Mouse (Mus musculus): Measurements from ENCODE around the gene Clec5a. TPM values are rescaled to one million over a fixed set of nuclear protein-coding genes. Genes with fewer than 3 reads are reported as not detected.
"Not testable (repeated sequence)": the region's sequence is repeated elsewhere in the genome, so short reads cannot be mapped to it uniquely, and the experiment has no call there.

Clec5a gene
- polyA plus RNA-seq (2015; fragmentation: Nextera tagmentation; extraction: Ambion mirVana), result 0.41 and 0.65 TPM in 2 replicates

DNA sequence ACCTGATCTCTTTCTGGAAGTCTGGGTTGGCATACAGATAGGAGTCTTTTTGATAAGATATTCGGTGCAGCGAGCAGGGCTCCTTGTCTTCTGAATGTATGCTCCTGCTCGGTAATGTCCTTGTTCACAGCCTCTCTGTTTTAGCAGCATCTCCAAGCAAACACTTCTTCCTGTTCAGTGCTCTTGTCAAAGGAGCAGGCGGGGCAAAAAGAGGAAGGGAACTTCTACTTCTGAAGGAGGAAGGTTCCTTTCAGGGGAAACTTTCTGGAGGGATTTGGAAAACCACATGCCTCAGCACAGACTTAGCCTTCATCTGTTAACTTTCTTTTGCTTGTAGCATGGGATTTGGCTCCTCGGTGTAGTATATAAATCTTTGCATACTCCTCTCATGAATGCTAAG lies at the start of gene Clec5a:
Gene Clec5a (minus strand): TSS at position 177 of the 400 bp plus-strand sequence.
- Histone ChIP-seq H3K27me3 (replicated peaks; ENCODE audit: control insufficient read depth, insufficient read depth, low read length) (no peaks in the 10 kb centered on the region), H3K4me2 (ENCODE audit: low read length) (no peak within 1 kb of the TSS), H3K4me3 (replicated peaks; ENCODE audit: low read length) (no peak within 1 kb of the TSS), H3K4me1 (replicated peaks; ENCODE audit: control insufficient read depth, insufficient read depth, low read length) (no peaks in the 10 kb centered on the region), H3K27ac (ENCODE audit: low read length) (no peak within 1 kb of the TSS), H3K9me3 (ENCODE audit: control insufficient read depth, low read length) (no peaks in the 10 kb centered on the region), H3K36me3 (ENCODE audit: control insufficient read depth, insufficient read depth) (no peaks in the 10 kb centered on the region), H3K9ac (replicated peaks; ENCODE audit: low read depth, low read length) (no peak within 1 kb of the TSS)
- ATAC-seq, result no peak
- whole genome bisulfite sequencing, result 85% methylated on average over 5 of the region's 5 CpGs

GRCm38 (mm10) chr6:40634640-40635071 lies 49.0 kb upstream of the Clec5a start:
- no peak overlapping the region for H3K4me2 ChIP-seq (ENCODE audit: low read length)
- no peak overlapping the region for H3K4me3 ChIP-seq (replicated peaks; ENCODE audit: low read length)
- no peaks in the 10 kb centered on the region for H3K9me3 ChIP-seq (ENCODE audit: control insufficient read depth, low read length)
- H3K27ac ChIP-seq (ENCODE audit: low read length), result no peak overlapping the region
- no peaks in the 10 kb centered on the region; the same call in 1 of the 2 replicates for H3K4me1 ChIP-seq (replicated peaks; ENCODE audit: control insufficient read depth, insufficient read depth, low read length)
- WGBS, result 42% methylated on average over 1 of the region's 1 CpGs
- H3K36me3 ChIP-seq (ENCODE audit: control insufficient read depth, insufficient read depth), result no peaks in the 10 kb centered on the region
- peak; percentile 36; the same call in 1 of the 2 replicates for ATAC-seq
- no peak overlapping the region for H3K9ac ChIP-seq (replicated peaks; ENCODE audit: low read depth, low read length)
- no peaks in the 10 kb centered on the region for H3K27me3 ChIP-seq (replicated peaks; ENCODE audit: control insufficient read depth, insufficient read depth, low read length)

GRCm38 (mm10) chr6:40628406-40629000 lies 42.9 kb upstream of the Clec5a start, which contains the start of gene Mgam:
TSS of gene Mgam (plus strand) at chr6:40628831.
- H3K36me3 ChIP-seq (ENCODE audit: control insufficient read depth, insufficient read depth), result no peaks in the 10 kb centered on the region
- WGBS, result 84% methylated on average over 8 of the region's 8 CpGs
- no peaks in the 10 kb centered on the region for H3K4me1 ChIP-seq (replicated peaks; ENCODE audit: control insufficient read depth, insufficient read depth, low read length)
- H3K4me3 ChIP-seq (replicated peaks; ENCODE audit: low read length), result no peak within 1 kb of the TSS
- no peaks in the 10 kb centered on the region for H3K9me3 ChIP-seq (ENCODE audit: control insufficient read depth, low read length)
- no peaks in the 10 kb centered on the region for H3K27me3 ChIP-seq (replicated peaks; ENCODE audit: control insufficient read depth, insufficient read depth, low read length)
- no peak within 1 kb of the TSS for H3K27ac ChIP-seq (ENCODE audit: low read length)
- no peak within 1 kb of the TSS for H3K9ac ChIP-seq (replicated peaks; ENCODE audit: low read depth, low read length)
- H3K4me2 ChIP-seq (ENCODE audit: low read length), result no peak within 1 kb of the TSS
- no peak for ATAC-seq

GRCm38 (mm10) chr6:40626111-40626510 lies 40.5 kb upstream of the Clec5a start:
- Histone ChIP-seq H3K4me3 (replicated peaks; ENCODE audit: low read length) (no peak overlapping the region), H3K9me3 (ENCODE audit: control insufficient read depth, low read length) (no peaks in the 10 kb centered on the region), H3K27ac (ENCODE audit: low read length) (no peak overlapping the region), H3K27me3 (replicated peaks; ENCODE audit: control insufficient read depth, insufficient read depth, low read length) (no peaks in the 10 kb centered on the region), H3K4me2 (ENCODE audit: low read length) (no peak overlapping the region), H3K9ac (replicated peaks; ENCODE audit: low read depth, low read length) (no peak overlapping the region), H3K36me3 (ENCODE audit: control insufficient read depth, insufficient read depth) (no peaks in the 10 kb centered on the region), H3K4me1 (replicated peaks; ENCODE audit: control insufficient read depth, insufficient read depth, low read length) (no peaks in the 10 kb centered on the region)
- no peak for ATAC-seq
- WGBS, result 57% methylated on average over 1 of the region's 1 CpGs

DNA sequence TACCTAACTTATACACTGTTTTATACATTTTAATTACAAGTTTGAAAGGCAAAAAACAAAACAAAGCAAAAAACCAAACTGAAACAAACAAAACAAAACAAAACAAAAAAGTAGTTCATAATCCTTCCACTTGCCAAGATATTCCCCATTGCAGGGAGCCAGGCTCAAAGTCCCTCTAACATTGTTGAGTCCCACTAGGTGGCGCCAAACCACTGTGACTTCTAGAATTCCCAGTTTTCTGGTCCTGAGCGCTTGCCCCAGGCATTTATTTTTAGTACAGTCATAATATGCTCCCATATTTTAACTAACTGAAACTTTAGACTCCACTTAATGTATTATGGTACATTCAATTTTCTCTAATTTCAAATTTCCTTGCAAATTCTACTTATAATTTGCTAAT lies 32.3 kb upstream of the Clec5a start:
- Histone ChIP-seq H3K9ac (replicated peaks; ENCODE audit: low read depth, low read length) (no peak overlapping the region), H3K36me3 (ENCODE audit: control insufficient read depth, insufficient read depth) (no peaks in the 10 kb centered on the region), H3K4me1 (replicated peaks; ENCODE audit: control insufficient read depth, insufficient read depth, low read length) (no peaks in the 10 kb centered on the region), H3K27ac (ENCODE audit: low read length) (no peak overlapping the region), H3K9me3 (ENCODE audit: control insufficient read depth, low read length) (no peaks in the 10 kb centered on the region), H3K4me2 (ENCODE audit: low read length) (no peak overlapping the region), H3K4me3 (replicated peaks; ENCODE audit: low read length) (no peak overlapping the region), H3K27me3 (replicated peaks; ENCODE audit: control insufficient read depth, insufficient read depth, low read length) (no peaks in the 10 kb centered on the region)
- peak; percentile 75 for ATAC-seq
- whole genome bisulfite sequencing, result 21% methylated on average over 2 of the region's 2 CpGs

- Histone ChIP-seq H3K4me1 (replicated peaks; ENCODE audit: control insufficient read depth, insufficient read depth, low read length) (no peaks in the 10 kb centered on the region), H3K27ac (ENCODE audit: low read length) (no peak within 1 kb of the TSS), H3K9me3 (ENCODE audit: control insufficient read depth, low read length) (no peaks in the 10 kb centered on the region), H3K4me3 (replicated peaks; ENCODE audit: low read length) (no peak within 1 kb of the TSS), H3K4me2 (ENCODE audit: low read length) (no peak within 1 kb of the TSS), H3K9ac (replicated peaks; ENCODE audit: low read depth, low read length) (no peak within 1 kb of the TSS), H3K36me3 (ENCODE audit: control insufficient read depth, insufficient read depth) (no peaks in the 10 kb centered on the region), H3K27me3 (replicated peaks; ENCODE audit: control insufficient read depth, insufficient read depth, low read length) (no peaks in the 10 kb centered on the region)
- WGBS, result 89% methylated on average over 4 of the region's 4 CpGs
- no peak for ATAC-seq
These were observed 27.7 kb upstream of the Clec5a start, which contains the start of gene Tas2r138 for GRCm38 (mm10) chr6:40613260-40613852. TSS of gene Tas2r138 (minus strand) at chr6:40613310.

DNA sequence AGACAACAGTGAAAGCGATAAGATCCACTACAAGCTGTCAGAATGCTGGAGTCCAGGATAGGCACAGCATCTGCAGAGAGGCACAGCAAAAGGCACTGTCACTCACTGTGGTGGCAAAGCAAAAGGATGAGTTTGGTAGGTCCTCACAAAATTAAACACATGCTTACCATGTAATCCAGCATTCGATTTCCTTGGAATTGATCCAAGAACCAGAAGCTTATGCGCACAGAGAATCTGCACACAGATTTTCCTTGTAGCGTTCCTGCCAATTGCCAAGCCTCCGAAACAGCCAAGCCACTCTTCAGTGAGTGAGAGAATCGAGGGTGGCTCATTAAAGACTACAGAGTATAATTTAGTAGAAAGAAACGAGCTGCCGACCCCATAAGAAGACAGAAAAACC lies 24.6 kb upstream of the Clec5a start:
- H3K4me2 ChIP-seq (ENCODE audit: low read length), result no peak overlapping the region
- H3K27me3 ChIP-seq (replicated peaks; ENCODE audit: control insufficient read depth, insufficient read depth, low read length), result no peaks in the 10 kb centered on the region
- H3K4me1 ChIP-seq (replicated peaks; ENCODE audit: control insufficient read depth, insufficient read depth, low read length), result no peaks in the 10 kb centered on the region
- 0 out of 2 replicates have a peak overlapping the region, but pooled peaks have one; percentile 35 for H3K27ac ChIP-seq (ENCODE audit: low read length)
- 25% methylated on average over 8 of the region's 8 CpGs for WGBS
- no peaks in the 10 kb centered on the region for H3K9me3 ChIP-seq (ENCODE audit: control insufficient read depth, low read length)
- no peak overlapping the region for H3K9ac ChIP-seq (replicated peaks; ENCODE audit: low read depth, low read length)
- peak; percentile 95 for ATAC-seq
- H3K36me3 ChIP-seq (ENCODE audit: control insufficient read depth, insufficient read depth), result no peaks in the 10 kb centered on the region
- no peak overlapping the region for H3K4me3 ChIP-seq (replicated peaks; ENCODE audit: low read length)

- no peaks in the 10 kb centered on the region for H3K27me3 ChIP-seq (replicated peaks; ENCODE audit: control insufficient read depth, insufficient read depth, low read length)
- no peak overlapping the region for H3K9ac ChIP-seq (replicated peaks; ENCODE audit: low read depth, low read length)
- H3K4me3 ChIP-seq (replicated peaks; ENCODE audit: low read length), result no peak overlapping the region
- no peak for ATAC-seq
- H3K9me3 ChIP-seq (ENCODE audit: control insufficient read depth, low read length), result no peaks in the 10 kb centered on the region
- no peak overlapping the region for H3K4me2 ChIP-seq (ENCODE audit: low read length)
- no peaks in the 10 kb centered on the region for H3K36me3 ChIP-seq (ENCODE audit: control insufficient read depth, insufficient read depth)
- H3K4me1 ChIP-seq (replicated peaks; ENCODE audit: control insufficient read depth, insufficient read depth, low read length), result no peaks in the 10 kb centered on the region
- no peak overlapping the region for H3K27ac ChIP-seq (ENCODE audit: low read length)
These were observed 21.8 kb upstream of the Clec5a start for GRCm38 (mm10) chr6:40607431-40607830.

- not testable (repeated sequence) for H3K9ac ChIP-seq (replicated peaks; ENCODE audit: low read depth, low read length); H3K9me3 ChIP-seq (ENCODE audit: control insufficient read depth, low read length); H3K4me1 ChIP-seq (replicated peaks; ENCODE audit: control insufficient read depth, insufficient read depth, low read length); H3K27ac ChIP-seq (ENCODE audit: low read length); H3K36me3 ChIP-seq (ENCODE audit: control insufficient read depth, insufficient read depth); H3K4me3 ChIP-seq (replicated peaks; ENCODE audit: low read length); H3K4me2 ChIP-seq (ENCODE audit: low read length); H3K27me3 ChIP-seq (replicated peaks; ENCODE audit: control insufficient read depth, insufficient read depth, low read length); ATAC-seq
- 25% methylated on average over 4 of the region's 4 CpGs for WGBS
These were observed 12.9 kb upstream of the Clec5a start for GRCm38 (mm10) chr6:40598546-40598945.
